Mouse (Mus musculus) spleen, adult 10 weeks (tissue): Measurements from ENCODE around the gene Ankrd53. TPM values are rescaled to one million over a fixed set of nuclear protein-coding genes. Genes with fewer than 3 reads are reported as not detected.

Source experiments
- polyA plus RNA-seq: library from polyadenylated mRNA; stranded (reverse); fragments of 350-450 nt; fragmentation: Illumina TruSeq; extraction: RNeasy Lipid Tissue Mini Kit (QIAGEN cat#74804); gene quantifications from one replicate; pipeline ENCODE4 v1.2.3, GENCODE M21; 2015; ENCODE audit warnings: low replicate concordance; ENCODE audit not compliant: insufficient read depth

The Ankrd53 gene
- polyA plus RNA-seq: not detected

GRCm38 (mm10) chr6:83762344-83762743 lies at the start of gene Ankrd53:
TSS of gene Ankrd53 (plus strand) at chr6:83762644.

GRCm38 (mm10) chr6:83742761-83743160 lies 19.7 kb upstream of the Ankrd53 start, which contains the start of gene Atp6v1b1:
TSS of gene Atp6v1b1 (plus strand) at chr6:83742990.

GRCm38 (mm10) chr6:83775638-83776293 lies 13.3 kb downstream of the Ankrd53 start, which contains the start of gene Tex261:
TSS of gene Tex261 (minus strand) at chr6:83775813.

GRCm38 (mm10) chr6:83794760-83795296 lies 32.4 kb downstream of the Ankrd53 start, which contains the start of gene Nagk:
TSS of gene Nagk (plus strand) at chr6:83794982.

Other genes with a start within 250 kb of the Ankrd53 start
- gene Actg2, start 226.4 kb upstream of the Ankrd53 start, polyA plus RNA-seq: 11.0 TPM
- 23.9 TPM for gene Stambp, start 189.9 kb upstream of the Ankrd53 start, polyA plus RNA-seq
- not detected for gene Clec4f, start 106.5 kb upstream of the Ankrd53 start, polyA plus RNA-seq
- gene Cd207, start 84.8 kb upstream of the Ankrd53 start, polyA plus RNA-seq: 3.3 TPM
- gene Vax2, start 51.4 kb upstream of the Ankrd53 start, polyA plus RNA-seq: not detected
- gene Atp6v1b1, start 19.7 kb upstream of the Ankrd53 start, polyA plus RNA-seq: not detected
- 46.2 TPM for gene Tex261, start 13.2 kb downstream of the Ankrd53 start, polyA plus RNA-seq
- gene Nagk, start 32.3 kb downstream of the Ankrd53 start, polyA plus RNA-seq: 34.6 TPM
- gene Paip2b, start 69.1 kb downstream of the Ankrd53 start, polyA plus RNA-seq: 34.6 TPM
- 186 TPM for gene Zfp638, start 104.5 kb downstream of the Ankrd53 start, polyA plus RNA-seq
- gene Dysf, start 245.9 kb downstream of the Ankrd53 start, polyA plus RNA-seq: 5.7 TPM